Mouse (Mus musculus) cortical plate, adult 2 months (tissue): Measurements from ENCODE around the gene Gm20683. TPM values are rescaled to one million over a fixed set of nuclear protein-coding genes. Genes with fewer than 3 reads are reported as not detected.

Source experiments
- H3K27ac ChIP-seq: fragments of 200-500 bp; 2 replicates; pipeline ENCODE4 v1.5.1; 2012; ENCODE audit warnings: low read length, control low read depth, inconsistent platforms; ENCODE audit not compliant: insufficient read depth
- H3K4me1 ChIP-seq: fragments of 200-500 bp; 2 replicates; pipeline ENCODE4 v1.6.1; 2011; ENCODE audit warnings: low read length; ENCODE audit not compliant: control insufficient read depth, insufficient read depth
- H3K4me3 ChIP-seq: fragments of 200-500 bp; 2 replicates; pipeline ENCODE4 v1.5.1; 2011; ENCODE audit warnings: mild to moderate bottlenecking, low read length, control low read depth; ENCODE audit not compliant: insufficient read depth
- CTCF ChIP-seq: fragments of 200-500 bp; IDR thresholded peaks from 2 replicates; pipeline ENCODE4 v1.5.1; 2011; ENCODE audit warnings: mild to moderate bottlenecking, control low read depth, low read length; ENCODE audit not compliant: insufficient read depth; ENCODE audit errors: extremely low read depth
- POLR2A ChIP-seq: fragments of 200-500 bp; IDR thresholded peaks from 2 replicates; pipeline ENCODE4 v1.6.1; 2011; ENCODE audit warnings: mild to moderate bottlenecking, low read length, control low read depth; ENCODE audit not compliant: insufficient read depth; ENCODE audit errors: extremely low read depth
- polyA plus RNA-seq: library from polyadenylated mRNA; depleted of rRNA; stranded (reverse); fragments of >200 nt; gene quantifications from 2 replicates; pipeline ENCODE4 v1.2.3, GENCODE M21; 2012; rRNA removed

Gm20683 gene
- 40.8 and 45.0 TPM in 2 replicates for polyA plus RNA-seq

DNA sequence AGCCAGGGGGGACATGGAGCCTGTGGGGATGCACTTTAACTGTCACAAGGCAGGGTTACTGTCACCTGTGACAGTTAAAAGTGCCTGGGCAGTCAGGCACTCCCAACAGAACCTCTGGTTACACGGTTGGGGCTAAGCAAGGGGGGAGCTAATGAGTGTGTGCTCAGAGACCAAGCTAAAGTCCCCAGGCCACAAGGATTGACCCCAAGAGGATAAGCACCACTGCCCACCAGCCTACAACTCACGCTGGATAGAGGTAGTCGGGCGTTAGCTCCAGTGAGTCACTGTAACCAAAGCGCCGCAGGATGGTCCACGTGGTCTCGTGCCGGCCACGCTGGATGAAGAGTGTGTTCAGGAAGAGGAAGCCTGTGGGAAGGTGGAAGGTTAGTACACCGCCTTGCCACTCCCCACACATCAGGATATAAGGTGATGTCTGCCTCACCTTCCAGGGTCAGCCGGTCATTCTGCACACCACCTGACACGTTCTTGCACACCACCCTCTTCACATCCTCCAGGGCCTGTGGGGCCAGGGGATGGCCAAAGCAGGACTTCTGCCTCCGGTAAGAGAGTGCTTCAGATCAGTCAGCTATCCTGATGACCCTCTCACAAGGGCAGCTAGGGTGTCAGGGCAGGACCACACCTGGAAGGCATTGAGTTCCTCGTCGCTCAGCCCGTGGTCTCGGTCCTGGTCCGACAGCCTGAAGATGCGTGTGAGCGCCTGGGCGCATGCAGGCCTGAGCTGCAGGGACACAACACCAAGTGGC, at the start of gene Gm20683:
Gene Gm20683 (minus strand): TSS at position 647 of the 764 bp plus-strand sequence.
- no peak for TF ChIP-seq POLR2A
- no peak for TF ChIP-seq CTCF
- H3K27ac ChIP-seq: no peak within 1 kb of the TSS
- H3K4me3 ChIP-seq: no peak within 1 kb of the TSS; the same call in 1 of the 2 replicates
- H3K4me1 ChIP-seq: peaks cover 5% of the 10 kb centered on the region

DNA sequence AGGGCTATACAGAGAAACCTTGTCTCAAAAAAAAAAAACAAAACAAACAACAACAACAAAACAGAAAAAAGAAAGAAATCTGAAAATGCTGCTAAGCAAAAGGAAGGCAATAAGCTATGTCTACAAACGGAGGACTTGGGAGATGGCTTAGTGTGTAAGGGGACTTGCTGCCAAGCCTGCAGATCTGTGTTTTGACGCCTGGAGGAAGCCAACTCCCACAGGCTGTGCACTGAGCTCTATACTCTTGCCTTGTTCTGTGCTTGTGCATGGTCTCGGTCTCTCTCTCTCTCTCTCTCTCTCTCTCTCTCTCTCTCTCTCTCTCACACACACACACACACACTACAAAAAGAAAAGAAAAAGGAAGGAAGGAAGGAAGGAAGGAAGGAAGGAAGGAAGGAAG, 47.3 kb upstream of the Gm20683 start:
- Histone ChIP-seq H3K27ac (no peak overlapping the region), H3K4me1 (0 out of 2 replicates have a peak, but pooled peaks cover 1% of the 10 kb centered on the region), H3K4me3 (no peak overlapping the region)
- no peak for TF ChIP-seq CTCF
- TF ChIP-seq POLR2A: no peak

DNA sequence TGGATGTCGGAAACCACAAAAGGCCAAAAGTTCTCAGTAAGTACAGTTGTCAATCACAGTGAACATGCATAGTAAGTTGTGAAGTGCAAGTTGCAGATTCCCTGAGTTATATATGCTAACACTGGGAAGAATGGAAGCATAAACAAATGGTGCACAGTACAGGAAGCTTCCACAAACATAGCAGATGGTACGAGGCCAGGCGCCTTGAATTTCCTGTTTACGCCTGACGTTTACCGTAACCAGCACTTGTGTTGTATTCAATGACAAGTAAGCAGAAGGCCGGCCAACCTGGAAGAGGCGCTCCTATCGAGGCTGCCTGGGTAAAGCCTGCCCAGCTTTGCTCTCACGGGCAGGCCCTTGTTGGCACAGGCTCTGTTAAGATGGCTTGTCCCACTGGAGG, 45.9 kb upstream of the Gm20683 start:
- Histone ChIP-seq H3K4me3 (no peak overlapping the region), H3K27ac (no peak overlapping the region), H3K4me1 (0 out of 2 replicates have a peak, but pooled peaks cover 1% of the 10 kb centered on the region)
- no peak for TF ChIP-seq CTCF
- TF ChIP-seq POLR2A: no peak

DNA sequence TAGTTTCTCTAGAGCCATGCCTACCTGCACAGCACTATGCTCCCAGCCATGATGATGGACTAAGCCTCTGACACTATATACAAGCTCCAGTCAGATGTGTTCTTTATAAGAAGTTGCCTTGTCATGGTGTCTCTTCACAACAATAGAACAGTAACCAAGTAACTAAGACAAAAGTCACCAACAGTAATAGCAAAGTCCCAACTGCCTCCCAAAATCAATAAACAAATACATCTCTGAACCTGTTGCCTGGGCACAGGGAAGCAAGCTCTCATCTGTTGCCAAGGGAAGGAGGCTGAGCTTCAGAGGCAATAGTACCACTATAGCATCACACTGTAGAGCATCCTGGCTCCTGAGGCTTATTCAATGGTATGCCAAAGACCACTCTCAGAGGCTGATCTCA, 45.2 kb upstream of the Gm20683 start:
- 0 out of 2 replicates have a peak, but pooled peaks cover 1% of the 10 kb centered on the region for H3K4me1 ChIP-seq
- H3K4me3 ChIP-seq: no peak overlapping the region
- TF ChIP-seq CTCF (no peak), POLR2A (no peak)
- no peak overlapping the region for H3K27ac ChIP-seq

DNA sequence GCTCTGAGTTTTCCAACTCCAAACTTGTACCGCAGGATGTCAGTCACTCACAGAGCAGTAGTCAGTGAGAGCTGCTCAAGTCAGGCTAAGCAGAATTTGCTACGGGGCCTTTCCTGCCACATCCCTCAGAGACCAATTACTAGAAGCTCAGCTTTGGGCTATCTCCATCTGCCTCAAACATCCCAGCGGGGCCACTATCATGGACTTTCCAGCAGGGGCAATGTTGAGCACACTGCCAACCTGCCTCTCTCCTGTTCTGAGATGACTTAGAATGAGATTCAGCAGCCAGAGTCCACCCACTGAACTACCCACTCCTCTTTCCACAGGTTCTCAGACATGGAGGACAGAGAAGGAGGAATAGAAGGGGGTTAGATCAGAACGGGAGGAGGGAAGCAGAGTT, 44.1 kb upstream of the Gm20683 start:
- H3K27ac ChIP-seq: no peak overlapping the region
- H3K4me3 ChIP-seq: no peak overlapping the region
- H3K4me1 ChIP-seq: 0 out of 2 replicates have a peak, but pooled peaks cover 1% of the 10 kb centered on the region
- TF ChIP-seq POLR2A: no peak
- peak; percentile 43 for TF ChIP-seq CTCF

DNA sequence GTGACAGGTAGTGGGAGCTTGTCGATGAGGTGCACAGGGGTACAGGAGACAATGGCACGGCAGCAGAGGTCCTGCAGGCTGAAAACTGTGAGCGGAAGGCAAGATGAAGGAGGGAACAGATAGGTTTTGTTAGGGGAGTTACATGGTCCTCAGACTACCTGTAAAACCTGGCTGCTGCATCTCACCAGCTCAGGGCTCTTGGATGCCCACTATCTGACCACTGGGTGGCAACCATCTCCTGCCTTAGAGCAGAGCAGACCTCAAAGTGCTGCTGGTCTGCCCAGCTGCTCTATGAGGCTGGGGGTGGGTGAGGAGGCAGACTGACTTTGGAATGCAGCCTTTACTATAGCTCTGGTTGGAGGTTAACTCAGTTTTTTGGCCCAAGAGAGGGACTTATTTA, 42.3 kb upstream of the Gm20683 start:
- TF ChIP-seq CTCF (no peak), POLR2A (no peak)
- H3K4me1 ChIP-seq: no peaks in the 10 kb centered on the region
- no peak overlapping the region for H3K4me3 ChIP-seq
- H3K27ac ChIP-seq: no peak overlapping the region

DNA sequence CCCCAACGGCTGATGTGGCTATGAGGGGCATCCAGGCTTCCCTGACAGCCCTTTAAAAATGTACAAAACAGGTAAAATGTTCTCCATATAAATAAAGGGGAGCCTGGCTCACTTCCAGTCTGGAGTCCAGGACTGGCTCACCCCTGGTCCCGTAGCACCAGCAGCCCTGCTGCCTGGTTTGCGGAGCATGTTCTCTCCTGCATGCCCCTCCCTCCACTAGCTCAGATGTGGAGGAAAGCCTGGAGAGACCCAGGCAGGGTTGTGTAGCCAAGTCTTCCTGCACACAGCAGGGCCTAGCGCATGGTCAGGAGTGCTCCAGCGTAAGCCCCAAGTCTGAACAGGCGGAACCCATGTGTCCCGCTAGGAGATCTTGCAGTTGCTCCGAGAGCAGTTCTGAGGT, 41.7 kb upstream of the Gm20683 start:
- Histone ChIP-seq H3K4me3 (no peak overlapping the region), H3K27ac (no peak overlapping the region), H3K4me1 (no peaks in the 10 kb centered on the region)
- no peak for TF ChIP-seq POLR2A
- TF ChIP-seq CTCF: no peak

DNA sequence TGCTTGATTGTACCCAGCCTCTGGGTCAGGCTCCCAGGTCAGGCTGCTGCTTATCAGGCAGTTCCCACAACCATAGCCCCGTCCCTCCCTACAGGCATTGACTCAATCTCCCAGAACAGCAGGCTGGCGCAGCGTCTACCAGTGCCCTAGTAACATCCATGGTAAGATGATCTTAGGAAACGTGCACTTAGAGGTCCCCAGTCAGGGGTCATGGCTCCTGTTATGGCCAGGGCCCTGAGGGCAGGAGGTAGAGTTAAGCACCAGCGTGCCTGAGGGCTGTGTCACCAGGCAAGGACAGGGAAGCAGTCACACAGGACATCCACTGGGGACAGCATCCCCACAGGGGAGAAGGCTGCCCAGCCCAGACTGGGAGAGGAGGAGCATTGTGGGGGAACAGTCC, 40.7 kb upstream of the Gm20683 start:
- Histone ChIP-seq H3K4me1 (0 out of 2 replicates have a peak, but pooled peaks cover 2% of the 10 kb centered on the region), H3K27ac (no peak overlapping the region)
- TF ChIP-seq POLR2A (no peak), CTCF (no peak)

DNA sequence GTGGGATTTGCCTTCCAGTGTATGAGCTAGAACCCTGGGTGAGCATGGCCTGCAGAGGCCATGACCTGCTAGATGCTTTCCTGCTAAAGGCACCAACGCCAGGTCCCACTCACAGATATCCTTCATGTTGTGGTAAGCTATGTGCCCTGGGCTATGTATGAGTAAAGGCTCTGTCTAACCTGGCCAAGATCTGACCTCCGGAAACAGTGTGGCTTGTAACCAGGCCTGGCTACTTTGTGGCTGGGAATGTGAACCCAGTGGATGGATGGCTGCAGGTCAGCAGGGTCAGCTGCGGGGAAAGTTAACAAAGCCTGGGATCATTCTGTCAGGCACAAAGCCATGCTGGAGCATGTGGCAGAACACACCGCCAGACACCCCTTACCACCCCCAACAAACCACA, 40.1 kb upstream of the Gm20683 start:
- TF ChIP-seq CTCF (no peak), POLR2A (0 out of 2 replicates have a peak, but pooled peaks have one; percentile 22)
- no peak overlapping the region for H3K4me3 ChIP-seq
- 0 out of 2 replicates have a peak, but pooled peaks cover 2% of the 10 kb centered on the region for H3K4me1 ChIP-seq
- no peak overlapping the region for H3K27ac ChIP-seq

More for the DNA sequence above, 40.7 kb upstream of the Gm20683 start:
- H3K4me3 ChIP-seq: no peak overlapping the region
